Mouse (Mus musculus): ENCODE measurements around the gene Safb. TPM values are rescaled to one million over a fixed set of nuclear protein-coding genes. Genes with fewer than 3 reads are reported as not detected.
"Not testable (repeated sequence)": the region's sequence is repeated elsewhere in the genome, so short reads cannot be mapped to it uniquely, and the experiment has no call there.

Safb gene
- total RNA-seq, 2 experiments from 2014 or later = 43.0 to 46.7 TPM

DNA sequence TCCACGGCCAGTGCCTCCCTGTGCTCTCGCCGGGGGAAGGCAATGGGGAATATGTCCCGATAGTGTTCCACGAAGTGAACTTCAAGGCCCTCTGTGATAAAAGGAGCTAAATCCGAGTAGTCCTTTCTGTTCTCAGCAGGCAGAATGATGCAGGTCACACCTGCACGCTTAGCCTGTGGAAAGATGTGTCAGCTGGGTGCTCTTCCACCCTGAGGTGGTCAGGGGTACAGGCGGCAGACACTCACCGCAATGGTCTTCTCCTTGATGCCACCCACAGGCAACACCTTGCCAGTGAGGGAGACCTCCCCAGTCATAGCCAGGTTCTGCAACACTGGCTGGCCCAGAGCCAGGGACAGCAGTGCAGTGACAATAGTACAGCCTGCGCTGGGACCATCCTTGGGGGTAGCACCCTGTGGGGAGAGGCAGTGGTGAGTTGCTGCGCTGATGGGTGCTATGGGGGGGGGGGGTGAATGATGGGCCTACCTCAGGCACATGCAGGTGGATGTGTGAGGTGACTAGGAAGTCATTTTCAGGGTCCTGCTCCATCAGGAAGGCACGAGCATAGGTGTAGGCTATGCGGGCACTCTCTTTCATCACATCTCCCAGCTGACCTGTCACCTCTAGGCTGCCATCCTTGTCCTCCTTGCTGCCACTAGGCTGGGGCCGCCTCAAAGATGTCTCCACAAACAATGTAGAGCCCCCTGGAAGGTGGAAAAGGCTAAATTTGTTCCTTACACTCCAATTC lies 29.9 kb downstream of the Safb start:
- H3K4me3 ChIP-seq = peak overlapping the region; percentile 97
- peak overlapping the region; percentile 92 for H3K27ac ChIP-seq
- no peak for DNase-seq
- intact Hi-C loops (cut with DNase I) = loop anchor here (5.0 kb wide), 1 partner anchor 148 kb away; the partner anchor contains the start of gene Dus3l
- TF ChIP-seq CTCF (IDR thresholded peaks at IDR 0.05) = no peak

DNA sequence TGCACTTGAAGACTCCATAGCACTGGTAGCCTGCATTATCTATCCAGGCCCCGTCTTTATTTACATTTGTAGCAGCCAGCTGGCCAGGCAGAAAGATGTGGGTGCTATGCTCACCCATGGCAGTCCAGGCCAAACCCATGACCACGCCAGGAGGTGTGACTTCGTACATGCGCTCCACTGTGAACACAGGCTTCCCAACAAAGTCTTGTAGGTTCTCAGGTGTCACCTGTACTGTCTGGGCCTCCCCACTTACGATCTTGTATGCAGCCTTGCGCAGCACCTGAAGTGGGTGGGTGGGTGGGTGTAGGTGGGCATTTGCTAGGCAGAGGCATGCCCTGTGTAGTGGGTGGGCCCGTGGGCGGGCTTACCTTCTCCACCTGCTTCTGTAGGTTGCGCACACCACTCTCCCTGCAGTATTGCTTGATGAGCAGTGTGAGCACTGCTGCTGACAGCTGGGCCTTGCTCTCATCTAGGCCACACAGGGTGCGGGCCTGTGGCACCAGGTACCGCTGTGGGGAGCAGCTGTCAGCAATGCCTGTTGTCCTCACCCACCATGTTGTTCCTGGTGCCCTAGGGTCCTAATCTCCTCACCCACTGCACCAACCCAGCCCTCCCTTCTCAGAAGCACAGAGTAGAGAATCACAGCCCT lies 30.6 kb downstream of the Safb start:
- Histone ChIP-seq H3K4me3 (peak overlapping the region; percentile 97), H3K27ac (no peak overlapping the region)
- intact Hi-C loops (cut with DNase I) = no loop called here
- DNase-seq = no peak
- TF ChIP-seq CTCF (IDR thresholded peaks at IDR 0.05) = no peak

DNA sequence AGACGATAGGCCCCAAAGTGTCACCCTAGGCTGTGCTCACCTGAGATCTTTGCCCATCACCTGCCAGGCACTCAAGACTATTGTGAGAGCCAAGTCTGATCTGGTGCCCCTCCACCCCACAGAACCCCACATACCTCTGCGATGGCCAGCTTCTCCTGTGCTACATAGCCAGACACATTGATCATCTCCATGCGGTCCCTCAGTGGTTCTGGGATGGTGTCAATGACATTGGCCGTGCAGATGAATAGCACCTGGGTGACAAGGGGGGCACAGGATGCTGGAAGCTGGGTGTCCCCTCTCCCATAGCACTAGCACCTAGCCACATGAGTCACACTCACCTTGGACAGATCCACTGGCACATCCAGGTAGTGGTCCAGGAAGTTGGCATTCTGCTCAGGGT lies 31.2 kb downstream of the Safb start:
- TF ChIP-seq CTCF (IDR thresholded peaks at IDR 0.05) = no peak
- Histone ChIP-seq H3K4me3 (no peak overlapping the region), H3K27ac (no peak overlapping the region)
- intact Hi-C loops (cut with DNase I) = no loop called here
- no peak for DNase-seq

DNA sequence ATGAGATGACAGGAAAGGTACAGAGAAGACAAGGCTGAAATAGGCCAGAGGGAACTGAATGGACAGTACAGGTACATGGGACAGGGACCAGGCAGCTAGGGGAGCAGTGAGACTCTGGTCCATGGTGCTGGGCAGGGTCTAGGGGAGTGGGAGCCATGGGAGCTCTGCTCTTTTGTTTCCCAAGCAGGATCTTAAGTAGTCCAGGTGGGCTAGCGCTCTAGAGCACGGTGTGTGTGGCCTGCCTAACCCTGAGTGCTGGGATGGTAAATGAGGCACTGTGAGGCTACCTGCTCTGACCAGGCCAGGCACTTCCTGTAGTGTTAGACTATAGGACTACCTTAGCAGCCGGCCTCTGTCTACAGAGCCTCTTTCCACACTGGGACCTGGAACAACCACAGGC lies 32.1 kb downstream of the Safb start:
- intact Hi-C loops (cut with DNase I) = no loop called here
- no peak for DNase-seq
- TF ChIP-seq CTCF (IDR thresholded peaks at IDR 0.05) = no peak
- Histone ChIP-seq H3K27ac (no peak overlapping the region), H3K4me3 (no peak overlapping the region)

DNA sequence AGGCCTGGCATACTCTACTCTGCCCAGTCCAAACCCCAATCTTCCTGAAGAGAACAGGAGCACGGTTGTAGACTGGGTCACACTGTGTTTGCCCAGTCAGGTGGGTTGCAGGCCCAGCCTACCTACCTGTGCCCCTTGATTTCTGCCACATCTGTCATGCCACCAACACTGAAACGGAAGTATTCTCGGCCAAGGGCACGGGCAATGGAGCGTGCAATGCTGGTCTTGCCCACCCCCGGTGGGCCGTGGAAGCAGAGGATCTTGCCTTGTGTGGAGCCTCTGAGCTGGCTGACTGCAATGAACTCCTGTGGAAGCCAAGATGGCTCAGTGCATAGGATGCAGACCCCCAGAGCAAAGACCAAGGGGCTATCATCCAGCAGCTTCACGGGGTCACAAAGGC lies 33.0 kb downstream of the Safb start:
- intact Hi-C loops (cut with DNase I) = no loop called here
- no peak for DNase-seq
- no peak overlapping the region for H3K27ac ChIP-seq
- H3K4me3 ChIP-seq = no peak overlapping the region
- no peak for TF ChIP-seq CTCF (IDR thresholded peaks at IDR 0.05)

DNA sequence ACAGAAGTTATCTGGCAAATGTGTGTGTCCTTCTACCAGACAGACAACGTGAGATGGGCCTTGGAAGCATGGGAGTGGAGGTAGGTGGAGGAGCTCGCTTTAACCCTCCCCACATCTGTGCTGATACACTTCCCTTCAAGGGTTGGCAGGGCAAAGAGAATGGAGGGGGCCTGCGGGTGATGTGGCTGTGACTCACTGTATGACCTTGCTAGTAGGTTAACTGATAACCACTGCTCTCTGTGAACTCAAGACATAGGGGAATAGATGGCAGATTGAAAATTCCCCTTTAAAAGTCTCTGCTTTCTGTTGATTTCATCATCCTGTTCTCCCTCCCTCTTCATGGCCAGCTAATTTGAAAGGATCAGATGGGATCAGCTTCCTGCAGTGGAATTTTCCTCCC lies 40.9 kb downstream of the Safb start:
- TF ChIP-seq CTCF (IDR thresholded peaks at IDR 0.05) = no peak
- DNase-seq = no peak
- peak overlapping the region; percentile 90; the same call in 1 of the 2 replicates for H3K4me3 ChIP-seq
- H3K27ac ChIP-seq = no peak overlapping the region
- intact Hi-C loops (cut with DNase I) = loop anchor here (5.0 kb wide), 1 partner anchor 47 kb away; the partner anchor contains the start of gene Ranbp3

DNA sequence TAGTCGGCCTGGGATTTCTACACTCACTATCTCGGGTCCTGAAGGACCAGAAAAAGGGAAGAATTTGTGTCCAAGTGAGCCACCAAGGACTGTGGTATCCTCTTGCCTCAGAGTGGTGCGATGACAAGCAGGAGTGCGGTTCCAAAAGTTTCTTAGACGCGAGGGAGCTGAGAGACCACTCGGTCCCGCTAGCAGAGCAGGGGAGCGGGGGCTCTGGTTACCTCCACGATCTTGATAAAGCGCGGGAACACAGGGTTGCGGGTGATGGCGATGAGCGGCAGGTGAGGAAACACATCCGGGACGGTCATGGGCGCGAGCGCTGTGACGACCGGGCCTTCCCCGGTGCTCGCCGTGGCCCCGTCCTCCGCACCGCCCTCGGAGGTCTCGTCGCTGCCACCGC lies 41.6 kb downstream of the Safb start:
- peak overlapping the region; percentile 91 for H3K27ac ChIP-seq
- TF ChIP-seq CTCF (IDR thresholded peaks at IDR 0.05) = no peak
- H3K4me3 ChIP-seq = peak overlapping the region; percentile 90
- intact Hi-C loops (cut with DNase I) = loop anchor here (5.0 kb wide), 1 partner anchor 46 kb away; the partner anchor contains the start of gene Ranbp3
- no peak for DNase-seq

DNA sequence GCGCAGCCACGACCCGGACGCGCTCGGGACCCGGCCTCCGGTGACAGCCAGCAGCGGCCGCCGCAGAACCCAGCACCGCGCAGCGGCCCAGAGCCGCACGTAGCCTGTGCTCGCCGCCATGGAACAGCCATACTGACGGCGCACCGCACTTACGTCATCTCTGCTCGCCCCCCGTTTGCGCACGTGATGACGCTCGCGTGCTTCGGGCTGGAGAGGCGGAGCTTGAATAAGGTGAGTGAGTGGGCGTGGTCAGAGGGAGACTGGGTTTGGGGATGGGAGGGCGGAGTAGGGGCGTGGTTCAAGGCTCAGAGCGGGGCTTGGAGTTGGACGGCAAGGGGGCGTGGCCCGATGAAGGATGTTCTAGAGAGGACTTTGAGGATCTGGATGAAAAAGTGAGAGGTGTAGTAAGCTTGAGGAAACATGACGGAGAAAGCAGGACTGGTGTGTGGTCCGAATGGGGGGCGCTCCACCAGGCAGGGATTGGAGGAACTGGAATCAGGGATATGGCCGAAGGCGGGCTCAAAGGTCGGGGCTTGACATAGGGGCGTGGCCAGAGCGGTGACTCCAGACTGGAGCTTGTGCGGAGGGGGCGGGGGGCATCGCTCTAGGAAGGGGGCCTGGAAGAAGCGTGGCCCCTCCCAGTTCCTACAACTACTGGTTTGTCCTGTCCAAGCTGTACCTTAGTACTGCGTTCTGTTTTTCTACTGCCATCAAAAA lies 42.3 kb downstream of the Safb start, which contains the start of gene Lonp1:
TSS of gene Lonp1 (minus strand) at position 134 of the 717 bp plus-strand sequence.
- TF ChIP-seq CTCF (IDR thresholded peaks at IDR 0.05) = no peak
- peak; percentile 96 for DNase-seq
- peak within 1 kb of the TSS; percentile 90 for H3K4me3 ChIP-seq
- peak within 1 kb of the TSS; percentile 91 for H3K27ac ChIP-seq
- intact Hi-C loops (cut with DNase I) = loop anchor here (5.0 kb wide), 1 partner anchor 45 kb away; the partner anchor contains the start of gene Ranbp3

DNA sequence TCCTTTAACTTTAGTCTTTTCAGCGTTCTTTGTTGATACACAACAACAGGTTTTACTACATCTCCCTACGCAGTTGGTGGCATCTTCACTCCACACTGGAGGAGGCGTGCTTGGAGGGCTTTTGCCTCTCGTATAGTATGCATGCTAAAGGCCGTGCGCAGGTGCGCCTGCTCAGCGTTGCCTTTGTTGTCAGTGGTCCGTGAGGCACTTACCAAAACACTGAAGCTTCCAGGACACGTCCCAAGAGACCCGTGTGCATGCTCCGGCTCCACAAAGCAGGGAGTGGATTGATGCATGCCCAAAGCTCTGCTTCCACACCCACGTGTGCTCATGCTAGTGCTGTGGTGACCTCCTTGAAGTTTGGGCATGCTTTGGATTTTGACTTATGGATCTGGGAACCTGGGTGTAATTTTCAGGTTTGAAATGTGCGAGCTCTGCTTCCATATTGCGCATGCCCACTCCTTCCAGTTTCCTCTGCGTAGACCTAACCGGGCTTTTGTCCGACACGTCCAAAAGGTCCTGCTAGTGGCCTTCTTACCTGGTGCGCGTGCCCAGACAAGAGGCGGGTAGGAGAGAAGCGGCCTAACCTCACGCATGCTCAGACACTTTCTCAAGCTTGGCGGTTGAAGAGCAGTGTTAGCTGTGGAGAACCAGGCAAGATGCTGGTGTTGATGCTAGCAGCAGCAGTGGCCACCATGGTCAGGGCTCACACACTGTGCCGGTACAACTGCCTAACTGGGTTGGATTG lies 43.1 kb downstream of the Safb start, which contains the start of gene Catsperd:
TSS of gene Catsperd (plus strand) at position 614 of the 748 bp plus-strand sequence.
- Histone ChIP-seq H3K27ac (peak within 1 kb of the TSS; percentile 91), H3K4me3 (peak within 1 kb of the TSS; percentile 90)
- intact Hi-C loops (cut with DNase I) = loop anchor here (5.0 kb wide), 1 partner anchor 45 kb away; the partner anchor contains the start of gene Ranbp3
- TF ChIP-seq CTCF (IDR thresholded peaks at IDR 0.05) = no peak
- no peak for DNase-seq

DNA sequence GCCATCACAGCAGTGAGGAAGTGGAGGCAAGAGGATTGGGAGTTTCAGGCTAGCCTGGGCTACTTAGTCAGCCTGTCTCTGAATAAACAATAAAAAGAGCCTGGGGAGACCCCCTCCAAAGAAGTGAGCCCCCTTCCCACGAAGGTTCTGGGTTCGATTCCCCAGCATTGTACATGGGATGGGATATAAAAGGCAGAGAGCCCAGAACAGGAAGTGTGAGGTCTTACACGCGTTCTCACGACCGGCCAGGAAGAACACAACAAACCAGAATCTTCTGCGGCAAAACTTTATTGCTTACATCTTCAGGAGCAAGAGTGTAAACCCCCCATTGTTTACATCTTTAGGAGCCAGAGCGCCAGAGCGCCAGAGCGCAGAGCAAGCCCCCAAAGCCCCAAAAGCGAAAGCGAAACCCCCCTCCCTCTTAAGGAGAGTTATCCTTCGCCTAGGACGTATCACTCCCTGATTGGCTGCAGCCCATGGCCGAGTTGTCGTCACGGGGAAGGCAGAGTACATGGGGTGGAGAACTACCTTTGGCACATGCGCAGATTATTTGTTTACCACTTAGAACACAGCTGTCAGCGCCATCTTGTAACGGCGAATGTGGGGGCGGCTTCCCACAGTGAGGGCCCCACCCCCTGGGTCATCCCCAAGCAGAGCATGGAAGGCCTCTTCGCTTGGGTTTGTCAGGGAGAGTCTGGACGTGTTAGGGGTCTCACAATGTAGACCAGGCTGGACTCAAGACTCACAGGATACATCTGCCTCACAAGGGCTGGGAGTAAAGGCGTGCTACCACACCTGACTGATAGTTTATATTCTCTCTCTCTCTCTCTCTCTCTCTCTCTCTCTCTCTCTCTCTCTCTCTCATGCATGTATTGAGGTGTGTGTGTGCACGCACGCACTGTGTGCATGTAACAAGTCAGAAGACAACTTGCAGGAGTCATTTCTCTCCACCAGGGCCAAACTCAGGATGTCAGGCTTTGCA lies 45.5 kb downstream of the Safb start:
- not testable (repeated sequence) for H3K27ac ChIP-seq, DNase-seq, H3K4me3 ChIP-seq
- intact Hi-C loops (cut with DNase I) = loop anchor here (5.0 kb wide), 1 partner anchor 42 kb away; the partner anchor contains the start of gene Ranbp3

DNA sequence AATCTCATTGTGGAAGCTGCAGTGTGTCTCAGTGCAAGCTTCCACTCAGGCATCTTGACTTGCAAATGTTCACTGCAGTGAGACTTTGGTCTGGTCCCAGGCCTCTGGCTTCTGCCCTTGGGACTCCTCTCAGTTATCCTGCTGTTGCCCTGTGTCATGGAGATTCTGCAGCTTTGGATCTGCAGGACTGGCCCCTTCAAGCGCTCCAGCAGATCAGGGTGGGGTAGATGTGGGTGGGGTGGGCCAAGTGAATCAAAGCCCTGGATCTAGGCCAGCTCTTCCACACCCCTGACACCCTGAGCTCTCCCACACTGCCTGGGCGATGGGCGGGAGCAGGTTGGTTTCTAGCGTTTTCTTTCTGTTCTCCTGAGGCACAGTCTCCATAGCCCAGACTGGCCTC lies 47.2 kb downstream of the Safb start:
- DNase-seq = no peak
- intact Hi-C loops (cut with DNase I) = no loop called here
- no peak for TF ChIP-seq CTCF (IDR thresholded peaks at IDR 0.05)
- no peak overlapping the region for H3K4me3 ChIP-seq
- H3K27ac ChIP-seq = no peak overlapping the region

Data from gastrocnemius, adult 2 months (tissue).